Comparison of ENCODE assay signal across 32 mouse cellular contexts in the genomic region with DNA sequence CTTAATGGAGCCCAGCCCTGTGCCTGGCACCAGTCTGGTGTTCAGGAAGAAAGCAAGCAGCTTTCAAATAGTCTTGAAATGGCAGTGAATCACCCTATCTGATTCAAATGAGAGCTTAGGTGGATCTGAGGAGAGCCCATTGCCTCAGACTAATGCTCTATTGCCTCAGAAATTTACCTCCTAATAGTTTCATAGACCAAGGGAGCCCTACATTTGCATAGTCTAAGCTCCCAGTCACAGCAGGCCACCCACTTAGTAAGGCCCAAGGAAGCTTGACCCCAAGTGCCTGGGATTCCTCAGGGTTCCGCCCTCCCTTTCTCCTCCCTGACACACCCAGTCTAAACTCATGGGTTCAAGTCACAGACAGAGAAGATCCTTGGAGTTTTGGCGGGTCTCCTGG.
DNase-seq lines count a peak whose midpoint lies in the region; ATAC-seq and TF ChIP-seq lines count a peak whose summit lies in the region.
"Had no signal": no experiment of that assay in that cellular context is flagged by ENCODE, and none has a peak within 500 bp of the region (broad histone marks: within the 10 kb centered on the region; RNA-seq: fewer than 3 reads in every experiment).

No protein-coding gene starts in this region.

- no peak overlapping the region for H3K9ac ChIP-seq in midbrain, postnatal 0 days (replicated peaks; ENCODE audit: low read length, poor library complexity, severe bottlenecking)
- H3K9ac ChIP-seq: embryonic facial prominence, embryonic 15.5 days; forebrain, embryonic 15.5 days; heart, embryonic 12.5 days; hindbrain, embryonic 13.5 days; liver, embryonic 14.5 days; lung, embryonic 14.5 days; neural tube, embryonic 13.5 days had no signal

- ATAC-seq in midbrain, postnatal 0 days (ENCODE audit: low FRiP score), result no peak
- ATAC-seq: forebrain, embryonic 15.5 days; intestine, embryonic 16.5 days; midbrain, embryonic 16.5 days had no signal

- no peak for TF ChIP-seq CTCF in E14TG2a.4 (conservative IDR thresholded peaks at IDR 0.05; ENCODE audit: low read length)
- no peak for TF ChIP-seq CTCF in midbrain, postnatal 0 days (IDR thresholded peaks at IDR 0.05)
- TF ChIP-seq CTCF in layer of hippocampus, adult 2 months (conservative IDR thresholded peaks at IDR 0.05), result no peak

- no peak overlapping the region for H3K4me2 ChIP-seq in midbrain, postnatal 0 days (ENCODE audit: low read depth, low read length, poor library complexity, severe bottlenecking)
- H3K4me2 ChIP-seq: embryonic facial prominence, embryonic 15.5 days; forebrain, embryonic 15.5 days; heart, embryonic 12.5 days; hindbrain, embryonic 13.5 days; lung, embryonic 14.5 days; neural tube, embryonic 13.5 days had no signal

- H3K27ac ChIP-seq in midbrain, postnatal 0 days (ENCODE audit: low read depth, low read length), result no peak overlapping the region
- H3K27ac ChIP-seq in layer of hippocampus, adult 2 months, result no peak overlapping the region
- H3K27ac ChIP-seq: embryonic facial prominence, embryonic 10.5 days; embryonic facial prominence, embryonic 15.5 days; forebrain, embryonic 15.5 days; gastrocnemius, adult 2 months; heart, adult 2 months; hindbrain, embryonic 13.5 days; kidney, postnatal 0 days; liver, embryonic 14.5 days; midbrain, embryonic 10.5 days; neural tube, embryonic 13.5 days had no signal

- H3K4me1 ChIP-seq in E14TG2a.4 (replicated peaks; ENCODE audit: low read depth, low read length), result peaks cover 92% of the 10 kb centered on the region
- H3K4me1 ChIP-seq in midbrain, postnatal 0 days (ENCODE audit: insufficient read depth, low read length), result peaks cover 6% of the 10 kb centered on the region; the same call in 1 of the 2 replicates
- H3K4me1 ChIP-seq: hindbrain, embryonic 13.5 days had no signal

- 49% methylated on average over 2 of the region's 2 CpGs for WGBS in midbrain, postnatal 0 days

- peak overlapping the region; percentile 74 for H3K4me3 ChIP-seq in E14TG2a.4 (replicated peaks; ENCODE audit: low read length)
- H3K4me3 ChIP-seq in midbrain, postnatal 0 days (ENCODE audit: low read depth, low read length), result no peak overlapping the region
- H3K4me3 ChIP-seq in layer of hippocampus, adult 2 months, result no peak overlapping the region
- H3K4me3 ChIP-seq: embryonic facial prominence, embryonic 10.5 days; embryonic facial prominence, embryonic 15.5 days; forebrain, embryonic 15.5 days; gastrocnemius, adult 2 months; heart, adult 2 months; heart, embryonic 12.5 days; hindbrain, embryonic 13.5 days; midbrain, embryonic 10.5 days; neural tube, embryonic 13.5 days had no signal

- H3K27me3 ChIP-seq in E14TG2a.4 (ENCODE audit: insufficient read depth, low read length), result no peaks in the 10 kb centered on the region
- no peaks in the 10 kb centered on the region for H3K27me3 ChIP-seq in midbrain, postnatal 0 days (ENCODE audit: insufficient read depth, low read length)
- H3K27me3 ChIP-seq: embryonic facial prominence, embryonic 15.5 days; forebrain, embryonic 15.5 days; heart, embryonic 12.5 days; hindbrain, embryonic 13.5 days; neural tube, embryonic 13.5 days had no signal

- H3K36me3 ChIP-seq in E14TG2a.4 (ENCODE audit: insufficient read depth, low read length), result no peaks in the 10 kb centered on the region
- no peaks in the 10 kb centered on the region for H3K36me3 ChIP-seq in midbrain, postnatal 0 days (ENCODE audit: insufficient read depth, low read length)
- H3K36me3 ChIP-seq: embryonic facial prominence, embryonic 10.5 days; embryonic facial prominence, embryonic 15.5 days; forebrain, embryonic 15.5 days; heart, embryonic 12.5 days; hindbrain, embryonic 13.5 days; midbrain, embryonic 10.5 days; neural tube, embryonic 13.5 days had no signal

- DNase-seq in Muller cell, postnatal 12 days (ENCODE audit: inconsistent ontology term), result peak; percentile 30
- peak; percentile 96 for DNase-seq in ZHBTc4 (ENCODE audit: low read depth, low spot score)
- DNase-seq in urinary bladder, adult 2 months (ENCODE audit: low spot score), result no peak
- no peak for DNase-seq in midbrain, postnatal 0 days (ENCODE audit: low spot score)
- DNase-seq in layer of hippocampus, adult 2 months (ENCODE audit: low spot score in 2 of 2), result no peak
- DNase-seq in cerebellum, adult 11-12 months, result no peak
- DNase-seq: adrenal gland, postnatal 25 days; cerebellum, adult 18-20 months; gastrocnemius, adult 2 months; gastrocnemius, postnatal 36 days; heart, adult 2 months; heart, postnatal 4 days; kidney, adult 8-10 months; kidney, postnatal 4 days; layer of hippocampus, adult 9-11 months; liver; lung, embryonic 14.5 days; right cerebral cortex, postnatal 4 days; thymus, adult 2 months; thymus, postnatal 36 days had no signal

- no peaks in the 10 kb centered on the region for H3K9me3 ChIP-seq in E14TG2a.4 (ENCODE audit: low read length)
- no peaks in the 10 kb centered on the region for H3K9me3 ChIP-seq in midbrain, postnatal 0 days (ENCODE audit: low read length)
- H3K9me3 ChIP-seq: embryonic facial prominence, embryonic 10.5 days; embryonic facial prominence, embryonic 15.5 days; forebrain, embryonic 15.5 days; heart, embryonic 12.5 days; hindbrain, embryonic 13.5 days; midbrain, embryonic 10.5 days; neural tube, embryonic 13.5 days had no signal

Comparison
In these comparisons a context has a peak if more than half of its experiments do, and no peak if none do; other contexts are left out.
1. DNase-seq: peak in Muller cell, postnatal 12 days (single experiment) and ZHBTc4 (single experiment); none in urinary bladder, adult 2 months (single experiment), midbrain, postnatal 0 days (single experiment), layer of hippocampus, adult 2 months (0 of 2) and cerebellum, adult 11-12 months (single experiment).